Mouse (Mus musculus): ENCODE measurements at regions not wholly inside any gene's neighbourhood (a gene's known extent, or its start where the extent isn't known, plus 50 kb on each side); places are given as distances from the start of the nearest gene placed in this dataset.

GRCm38 (mm10) chr3:127970891-127971290 is 74.8 kb upstream of the Fam241a start:
- no peaks in the 10 kb centered on the region for H3K27me3 ChIP-seq (ENCODE audit: control insufficient read depth, insufficient read depth, low read length)
- DNase-seq (ENCODE audit: low spot score, missing footprints) (peak; percentile 98), ATAC-seq (ENCODE audit: low FRiP score) (no peak)
- H3K9me3 ChIP-seq (ENCODE audit: control insufficient read depth, low read length) = no peaks in the 10 kb centered on the region
- H3K4me3 ChIP-seq (ENCODE audit: low read depth, low read length) = no peak overlapping the region
- WGBS = 4% methylated on average over 5 of the region's 5 CpGs
- no peaks in the 10 kb centered on the region for H3K36me3 ChIP-seq (ENCODE audit: control insufficient read depth, insufficient read depth, low read length)
- no peaks in the 10 kb centered on the region for H3K4me1 ChIP-seq (ENCODE audit: control insufficient read depth, insufficient read depth, low read length)
- no peak overlapping the region for H3K4me2 ChIP-seq
- no peak overlapping the region for H3K27ac ChIP-seq (ENCODE audit: low read depth, low read length)
- H3K9ac ChIP-seq (ENCODE audit: low read length) = no peak overlapping the region

- no peak overlapping the region for H3K27ac ChIP-seq (ENCODE audit: low read depth, low read length)
- ATAC-seq (ENCODE audit: low FRiP score) (no peak), DNase-seq (ENCODE audit: low spot score, missing footprints) (no peak)
- H3K9me3 ChIP-seq (ENCODE audit: control insufficient read depth, low read length) = no peaks in the 10 kb centered on the region
- no peak overlapping the region for H3K9ac ChIP-seq (ENCODE audit: low read length)
- no peaks in the 10 kb centered on the region for H3K4me1 ChIP-seq (ENCODE audit: control insufficient read depth, insufficient read depth, low read length)
- H3K36me3 ChIP-seq (ENCODE audit: control insufficient read depth, insufficient read depth, low read length) = no peaks in the 10 kb centered on the region
- no peaks in the 10 kb centered on the region for H3K27me3 ChIP-seq (ENCODE audit: control insufficient read depth, insufficient read depth, low read length)
- H3K4me2 ChIP-seq = no peak overlapping the region
- no peak overlapping the region for H3K4me3 ChIP-seq (ENCODE audit: low read depth, low read length)
- WGBS = 78% methylated on average over 10 of the region's 10 CpGs
Measured at GRCm38 (mm10) chr3:127967170-127967569, 71.0 kb upstream of the Fam241a start.

DNA sequence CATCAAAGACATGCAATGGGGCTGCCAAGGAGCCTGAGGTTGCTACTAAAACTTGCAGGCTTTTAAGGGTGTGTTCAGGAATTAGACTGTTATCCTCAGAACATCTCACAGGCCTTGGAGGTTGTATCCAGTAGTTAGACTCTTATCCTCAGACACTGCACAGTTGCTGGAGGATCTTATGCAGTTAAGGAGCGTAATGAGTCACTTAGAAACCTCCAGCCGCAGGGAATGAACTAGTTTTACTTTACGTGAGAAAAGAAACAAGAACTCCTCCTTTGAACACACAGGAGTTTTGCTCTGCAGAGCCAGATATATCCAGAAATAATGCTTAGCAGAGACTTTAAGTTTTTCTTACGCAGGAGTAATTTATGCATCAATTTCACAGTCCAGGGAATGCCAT is 70.1 kb upstream of the Fam241a start:
- no peaks in the 10 kb centered on the region for H3K4me1 ChIP-seq (ENCODE audit: control insufficient read depth, insufficient read depth, low read length)
- ATAC-seq (ENCODE audit: low FRiP score) (no peak), DNase-seq (ENCODE audit: low spot score, missing footprints) (no peak)
- no peak overlapping the region for H3K27ac ChIP-seq (ENCODE audit: low read depth, low read length)
- H3K4me3 ChIP-seq (ENCODE audit: low read depth, low read length) = no peak overlapping the region
- H3K9ac ChIP-seq (ENCODE audit: low read length) = no peak overlapping the region
- no peak overlapping the region for H3K4me2 ChIP-seq
- no peaks in the 10 kb centered on the region for H3K27me3 ChIP-seq (ENCODE audit: control insufficient read depth, insufficient read depth, low read length)
- WGBS = 89% methylated on average over 4 of the region's 4 CpGs
- no peaks in the 10 kb centered on the region for H3K36me3 ChIP-seq (ENCODE audit: control insufficient read depth, insufficient read depth, low read length)
- H3K9me3 ChIP-seq (ENCODE audit: control insufficient read depth, low read length) = no peaks in the 10 kb centered on the region

DNA sequence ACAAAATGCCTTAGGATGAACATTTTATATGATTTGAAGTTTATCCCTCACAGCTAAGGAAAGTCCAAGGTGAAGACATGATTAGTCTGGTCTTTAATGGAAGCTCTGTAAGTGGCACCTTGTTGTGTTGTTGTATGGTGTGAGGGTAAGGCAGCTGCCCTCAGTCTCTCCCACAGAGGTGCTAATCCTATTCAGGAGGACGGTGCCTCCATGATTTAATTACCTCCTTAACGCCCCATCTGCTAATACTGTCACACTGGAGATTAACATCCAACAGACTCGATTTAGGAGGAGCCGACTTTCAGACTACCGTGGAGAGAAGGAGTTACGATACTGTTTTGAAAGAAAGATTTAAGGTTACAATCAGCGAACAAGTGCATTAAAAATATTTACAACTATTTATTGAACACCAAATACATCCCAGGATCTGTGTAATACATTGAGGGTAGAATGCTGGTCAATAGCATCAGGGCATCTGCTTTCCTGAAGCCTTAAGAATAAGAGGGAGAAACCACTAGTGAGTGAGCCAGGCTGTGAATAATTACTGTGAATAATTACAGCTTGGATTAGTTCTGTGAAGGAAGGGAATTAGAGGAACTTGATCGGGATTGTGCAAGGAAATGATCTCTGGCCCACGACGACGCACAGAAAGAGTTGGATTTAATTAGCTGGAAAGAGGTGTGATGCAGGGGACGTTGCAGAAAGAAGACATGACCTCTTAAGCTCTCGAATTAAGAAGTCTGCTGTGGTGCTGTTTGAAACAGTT is 63.0 kb upstream of the Fam241a start:
- no peak overlapping the region for H3K9ac ChIP-seq (ENCODE audit: low read length)
- H3K27me3 ChIP-seq (ENCODE audit: control insufficient read depth, insufficient read depth, low read length) = no peaks in the 10 kb centered on the region
- H3K27ac ChIP-seq (ENCODE audit: low read depth, low read length) = no peak overlapping the region
- no peak overlapping the region for H3K4me3 ChIP-seq (ENCODE audit: low read depth, low read length)
- ATAC-seq (ENCODE audit: low FRiP score) = 0 out of 2 replicates have a peak, but pooled peaks have one; percentile 65
- 13% methylated on average over 13 of the region's 13 CpGs for WGBS
- peaks cover 2% of the 10 kb centered on the region; the same call in 1 of the 2 replicates for H3K4me1 ChIP-seq (ENCODE audit: control insufficient read depth, insufficient read depth, low read length)
- H3K9me3 ChIP-seq (ENCODE audit: control insufficient read depth, low read length) = no peaks in the 10 kb centered on the region
- H3K36me3 ChIP-seq (ENCODE audit: control insufficient read depth, insufficient read depth, low read length) = no peaks in the 10 kb centered on the region
- no peak overlapping the region for H3K4me2 ChIP-seq
- no peak for DNase-seq (ENCODE audit: low spot score, missing footprints)

DNA sequence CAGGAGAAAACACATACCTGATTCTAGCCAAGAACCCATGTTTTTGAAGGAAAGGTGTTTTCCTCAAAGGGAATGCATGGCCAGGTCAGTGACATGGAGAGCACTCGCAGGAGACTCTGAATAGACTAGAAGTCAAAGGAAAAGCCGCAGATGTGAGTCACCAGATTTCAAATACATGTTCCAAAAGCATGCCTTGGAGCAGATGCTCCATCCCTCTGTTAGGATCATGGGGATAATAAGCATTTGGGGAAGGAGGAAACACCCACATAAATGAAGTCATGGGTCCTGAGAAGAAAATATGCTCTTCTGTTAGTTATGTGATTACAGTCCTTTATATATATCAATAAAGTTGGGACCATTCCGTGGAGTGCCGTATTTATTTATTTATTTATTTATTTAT is 58.7 kb upstream of the Fam241a start:
- no peaks in the 10 kb centered on the region for H3K27me3 ChIP-seq (ENCODE audit: control insufficient read depth, insufficient read depth, low read length)
- no peaks in the 10 kb centered on the region for H3K36me3 ChIP-seq (ENCODE audit: control insufficient read depth, insufficient read depth, low read length)
- no peak overlapping the region for H3K4me3 ChIP-seq (ENCODE audit: low read depth, low read length)
- WGBS = 93% methylated on average over 4 of the region's 4 CpGs
- DNase-seq (ENCODE audit: low spot score, missing footprints) = no peak
- no peaks in the 10 kb centered on the region for H3K9me3 ChIP-seq (ENCODE audit: control insufficient read depth, low read length)
- no peak overlapping the region for H3K4me2 ChIP-seq
- H3K9ac ChIP-seq (ENCODE audit: low read length) = no peak overlapping the region
- no peak for ATAC-seq (ENCODE audit: low FRiP score)
- H3K4me1 ChIP-seq (ENCODE audit: control insufficient read depth, insufficient read depth, low read length) = peaks cover 2% of the 10 kb centered on the region; the same call in 1 of the 2 replicates
- H3K27ac ChIP-seq (ENCODE audit: low read depth, low read length) = no peak overlapping the region

GRCm38 (mm10) chr3:127953610-127954009 is 57.5 kb upstream of the Fam241a start:
- Histone ChIP-seq H3K36me3 (ENCODE audit: control insufficient read depth, insufficient read depth, low read length) (no peaks in the 10 kb centered on the region), H3K4me2 (no peak overlapping the region), H3K27me3 (ENCODE audit: control insufficient read depth, insufficient read depth, low read length) (no peaks in the 10 kb centered on the region), H3K9me3 (ENCODE audit: control insufficient read depth, low read length) (no peaks in the 10 kb centered on the region), H3K4me3 (ENCODE audit: low read depth, low read length) (no peak overlapping the region), H3K4me1 (ENCODE audit: control insufficient read depth, insufficient read depth, low read length) (no peaks in the 10 kb centered on the region), H3K9ac (ENCODE audit: low read length) (no peak overlapping the region), H3K27ac (ENCODE audit: low read depth, low read length) (no peak overlapping the region)
- DNase-seq (ENCODE audit: low spot score, missing footprints) (no peak), ATAC-seq (ENCODE audit: low FRiP score) (no peak)
- 87% methylated on average over 4 of the region's 4 CpGs for WGBS

DNA sequence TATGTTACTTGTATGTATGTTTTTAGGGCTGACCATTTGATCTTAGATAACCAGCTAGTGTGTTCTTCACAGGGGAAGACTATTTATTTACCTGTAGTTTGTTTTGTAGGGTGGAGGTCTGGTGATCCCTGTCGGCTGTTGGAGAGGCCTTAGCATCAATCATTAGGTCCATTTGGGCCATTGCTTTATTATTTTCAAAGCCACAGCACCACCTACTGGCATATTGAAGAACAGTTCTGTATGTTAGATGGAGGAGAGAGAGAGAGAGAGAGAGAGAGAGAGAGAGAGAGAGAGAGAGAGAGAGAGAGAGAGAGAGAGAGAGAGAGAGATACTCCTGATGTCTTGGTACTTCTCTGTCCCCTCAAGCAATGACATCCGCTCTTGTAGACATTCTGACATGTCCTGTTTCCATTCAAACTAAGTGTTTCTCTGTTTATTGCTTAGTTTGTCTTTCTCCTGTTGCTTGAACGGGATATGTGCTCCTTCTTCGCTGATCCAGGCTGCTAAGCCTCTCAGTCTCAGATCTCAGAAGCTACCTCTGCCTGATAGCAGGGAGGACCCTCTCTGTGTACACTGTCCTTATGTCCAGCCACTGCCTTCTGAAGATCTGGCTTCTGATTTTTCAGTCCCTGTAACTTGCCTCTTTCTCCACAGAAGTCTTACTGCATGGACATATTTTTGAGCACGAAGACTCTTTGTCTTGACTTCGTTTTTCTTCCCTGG is 52.9 kb upstream of the Fam241a start:
- no peaks in the 10 kb centered on the region for H3K36me3 ChIP-seq (ENCODE audit: control insufficient read depth, insufficient read depth, low read length)
- WGBS = 46% methylated on average over 6 of the region's 6 CpGs
- H3K9ac ChIP-seq (ENCODE audit: low read length) = no peak overlapping the region
- H3K4me2 ChIP-seq = no peak overlapping the region
- no peak overlapping the region for H3K4me3 ChIP-seq (ENCODE audit: low read depth, low read length)
- H3K27ac ChIP-seq (ENCODE audit: low read depth, low read length) = no peak overlapping the region
- ATAC-seq (ENCODE audit: low FRiP score) (peak; percentile 35), DNase-seq (ENCODE audit: low spot score, missing footprints) (peak; percentile 94)
- no peaks in the 10 kb centered on the region for H3K27me3 ChIP-seq (ENCODE audit: control insufficient read depth, insufficient read depth, low read length)
- no peaks in the 10 kb centered on the region for H3K4me1 ChIP-seq (ENCODE audit: control insufficient read depth, insufficient read depth, low read length)
- H3K9me3 ChIP-seq (ENCODE audit: control insufficient read depth, low read length) = no peaks in the 10 kb centered on the region

GRCm38 (mm10) chr3:127948326-127948725 is 52.2 kb upstream of the Fam241a start:
- Histone ChIP-seq H3K9ac (ENCODE audit: low read length) (no peak overlapping the region), H3K27me3 (ENCODE audit: control insufficient read depth, insufficient read depth, low read length) (no peaks in the 10 kb centered on the region), H3K4me2 (no peak overlapping the region), H3K4me3 (ENCODE audit: low read depth, low read length) (no peak overlapping the region), H3K9me3 (ENCODE audit: control insufficient read depth, low read length) (no peaks in the 10 kb centered on the region), H3K27ac (ENCODE audit: low read depth, low read length) (no peak overlapping the region), H3K4me1 (ENCODE audit: control insufficient read depth, insufficient read depth, low read length) (no peaks in the 10 kb centered on the region), H3K36me3 (ENCODE audit: control insufficient read depth, insufficient read depth, low read length) (no peaks in the 10 kb centered on the region)
- no peak for DNase-seq (ENCODE audit: low spot score, missing footprints)
- no peak for ATAC-seq (ENCODE audit: low FRiP score)
- WGBS = 91% methylated on average over 5 of the region's 5 CpGs
